Mouse (Mus musculus): ENCODE data around the gene Nufip1. TPM values are rescaled to one million over a fixed set of nuclear protein-coding genes. Genes with fewer than 3 reads are reported as not detected.

Nufip1 gene
- polyA plus RNA-seq, 1 experiment from 2014 or later: 7.5 TPM

- H3K9ac ChIP-seq (ENCODE audit: low read depth, low read length): no peak overlapping the region
- no peak overlapping the region for H3K27ac ChIP-seq (ENCODE audit: low read depth, low read length)
- no peaks in the 10 kb centered on the region for H3K27me3 ChIP-seq (replicated peaks; ENCODE audit: control insufficient read depth, insufficient read depth, low read length)
- WGBS: 72% methylated on average over 11 of the region's 11 CpGs
- H3K4me3 ChIP-seq (ENCODE audit: low read depth, low read length): no peak overlapping the region
- ATAC-seq: no peak
- H3K4me2 ChIP-seq (replicated peaks; ENCODE audit: low read depth): no peak overlapping the region
- H3K36me3 ChIP-seq (ENCODE audit: control insufficient read depth, insufficient read depth): no peaks in the 10 kb centered on the region
- H3K9me3 ChIP-seq (ENCODE audit: control insufficient read depth): no peaks in the 10 kb centered on the region
- no peak for TF ChIP-seq CTCF (IDR thresholded peaks at IDR 0.05; ENCODE audit: low read depth)
- no peaks in the 10 kb centered on the region for H3K4me1 ChIP-seq (replicated peaks; ENCODE audit: control insufficient read depth, insufficient read depth, low read length)
Observed at GRCm38 (mm10) chr14:76169876-76170466, 59.3 kb downstream of the Nufip1 start.

- Histone ChIP-seq H3K4me1 (replicated peaks; ENCODE audit: control insufficient read depth, insufficient read depth, low read length) (no peaks in the 10 kb centered on the region), H3K27ac (ENCODE audit: low read depth, low read length) (no peak overlapping the region), H3K4me2 (replicated peaks; ENCODE audit: low read depth) (no peak overlapping the region), H3K9me3 (ENCODE audit: control insufficient read depth) (no peaks in the 10 kb centered on the region), H3K36me3 (ENCODE audit: control insufficient read depth, insufficient read depth) (no peaks in the 10 kb centered on the region), H3K4me3 (ENCODE audit: low read depth, low read length) (no peak overlapping the region), H3K9ac (ENCODE audit: low read depth, low read length) (no peak overlapping the region), H3K27me3 (replicated peaks; ENCODE audit: control insufficient read depth, insufficient read depth, low read length) (no peaks in the 10 kb centered on the region)
- ATAC-seq: peak; percentile 33; the same call in 1 of the 2 replicates
- TF ChIP-seq CTCF (IDR thresholded peaks at IDR 0.05; ENCODE audit: low read depth): no peak
- 63% methylated on average over 8 of the region's 8 CpGs for WGBS
Observed at GRCm38 (mm10) chr14:76171285-76171684, 60.6 kb downstream of the Nufip1 start.

GRCm38 (mm10) chr14:76174328-76174727, 63.6 kb downstream of the Nufip1 start:
- 83% methylated on average over 7 of the region's 7 CpGs for WGBS
- Histone ChIP-seq H3K27me3 (replicated peaks; ENCODE audit: control insufficient read depth, insufficient read depth, low read length) (no peaks in the 10 kb centered on the region), H3K4me1 (replicated peaks; ENCODE audit: control insufficient read depth, insufficient read depth, low read length) (no peaks in the 10 kb centered on the region), H3K9me3 (ENCODE audit: control insufficient read depth) (no peaks in the 10 kb centered on the region), H3K4me3 (ENCODE audit: low read depth, low read length) (no peak overlapping the region), H3K36me3 (ENCODE audit: control insufficient read depth, insufficient read depth) (no peaks in the 10 kb centered on the region), H3K4me2 (replicated peaks; ENCODE audit: low read depth) (no peak overlapping the region), H3K9ac (ENCODE audit: low read depth, low read length) (no peak overlapping the region), H3K27ac (ENCODE audit: low read depth, low read length) (no peak overlapping the region)
- TF ChIP-seq CTCF (IDR thresholded peaks at IDR 0.05; ENCODE audit: low read depth): no peak
- no peak for ATAC-seq

GRCm38 (mm10) chr14:76175808-76176207, 65.1 kb downstream of the Nufip1 start:
- no peak overlapping the region for H3K4me2 ChIP-seq (replicated peaks; ENCODE audit: low read depth)
- H3K9ac ChIP-seq (ENCODE audit: low read depth, low read length): no peak overlapping the region
- H3K27me3 ChIP-seq (replicated peaks; ENCODE audit: control insufficient read depth, insufficient read depth, low read length): no peaks in the 10 kb centered on the region
- no peaks in the 10 kb centered on the region for H3K4me1 ChIP-seq (replicated peaks; ENCODE audit: control insufficient read depth, insufficient read depth, low read length)
- TF ChIP-seq CTCF (IDR thresholded peaks at IDR 0.05; ENCODE audit: low read depth): no peak
- no peaks in the 10 kb centered on the region for H3K9me3 ChIP-seq (ENCODE audit: control insufficient read depth)
- no peaks in the 10 kb centered on the region for H3K36me3 ChIP-seq (ENCODE audit: control insufficient read depth, insufficient read depth)
- WGBS: 41% methylated on average over 5 of the region's 5 CpGs
- no peak overlapping the region for H3K27ac ChIP-seq (ENCODE audit: low read depth, low read length)
- no peak overlapping the region for H3K4me3 ChIP-seq (ENCODE audit: low read depth, low read length)
- ATAC-seq: no peak

GRCm38 (mm10) chr14:76177230-76177629, 66.5 kb downstream of the Nufip1 start:
- no peak for TF ChIP-seq CTCF (IDR thresholded peaks at IDR 0.05; ENCODE audit: low read depth)

GRCm38 (mm10) chr14:76178447-76178846, 67.8 kb downstream of the Nufip1 start:
- Histone ChIP-seq H3K9ac (ENCODE audit: low read depth, low read length) (no peak overlapping the region), H3K36me3 (ENCODE audit: control insufficient read depth, insufficient read depth) (no peaks in the 10 kb centered on the region), H3K27me3 (replicated peaks; ENCODE audit: control insufficient read depth, insufficient read depth, low read length) (no peaks in the 10 kb centered on the region), H3K4me1 (replicated peaks; ENCODE audit: control insufficient read depth, insufficient read depth, low read length) (no peaks in the 10 kb centered on the region), H3K4me3 (ENCODE audit: low read depth, low read length) (no peak overlapping the region), H3K4me2 (replicated peaks; ENCODE audit: low read depth) (no peak overlapping the region), H3K27ac (ENCODE audit: low read depth, low read length) (no peak overlapping the region), H3K9me3 (ENCODE audit: control insufficient read depth) (no peaks in the 10 kb centered on the region)
- ATAC-seq: no peak
- no peak; the same call in 1 of the 2 replicates for TF ChIP-seq CTCF (IDR thresholded peaks at IDR 0.05; ENCODE audit: low read depth)
- WGBS: 88% methylated on average over 2 of the region's 2 CpGs

More at GRCm38 (mm10) chr14:76177230-76177629, 66.5 kb downstream of the Nufip1 start:
- no peak overlapping the region for H3K9ac ChIP-seq (ENCODE audit: low read depth, low read length)
- no peaks in the 10 kb centered on the region for H3K9me3 ChIP-seq (ENCODE audit: control insufficient read depth)
- H3K27ac ChIP-seq (ENCODE audit: low read depth, low read length): no peak overlapping the region
- no peaks in the 10 kb centered on the region for H3K36me3 ChIP-seq (ENCODE audit: control insufficient read depth, insufficient read depth)
- no peak for ATAC-seq
- no peaks in the 10 kb centered on the region for H3K27me3 ChIP-seq (replicated peaks; ENCODE audit: control insufficient read depth, insufficient read depth, low read length)
- H3K4me2 ChIP-seq (replicated peaks; ENCODE audit: low read depth): no peak overlapping the region
- no peaks in the 10 kb centered on the region for H3K4me1 ChIP-seq (replicated peaks; ENCODE audit: control insufficient read depth, insufficient read depth, low read length)
- no peak overlapping the region for H3K4me3 ChIP-seq (ENCODE audit: low read depth, low read length)
- 96% methylated on average over 9 of the region's 9 CpGs for WGBS
